Mouse (Mus musculus): Measurements from ENCODE around the gene H2-T22.
"Not testable (repeated sequence)": the region's sequence is repeated elsewhere in the genome, so short reads cannot be mapped to it uniquely, and the experiment has no call there.

DNA sequence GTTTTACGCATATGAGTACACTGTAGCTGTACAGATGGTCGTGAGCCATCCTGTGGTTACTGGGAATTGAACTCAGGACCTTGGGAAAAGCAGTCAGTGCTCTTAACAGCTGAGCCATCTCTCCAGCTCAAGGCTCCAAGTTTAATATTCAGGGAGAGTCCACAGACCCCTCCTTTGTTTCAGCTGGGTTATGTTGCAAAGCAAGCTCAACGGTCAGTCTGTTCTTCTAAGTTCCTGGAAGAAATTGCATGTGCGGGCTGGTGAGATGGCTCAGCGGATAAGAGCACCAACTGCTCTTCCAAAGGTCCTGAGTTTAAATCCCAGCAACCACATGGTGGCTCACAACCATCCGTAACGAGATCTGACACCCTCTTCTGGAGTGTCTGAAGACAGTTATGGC lies 38.1 kb downstream of the H2-T22 start:
- not testable (repeated sequence) for TF ChIP-seq CTCF, POLR2A (IDR thresholded peaks at IDR 0.05; ENCODE audit: insufficient read depth, low read depth, low read length)

Data from olfactory bulb, adult 2 months (tissue).